Mouse (Mus musculus) adrenal gland, adult 18-20 months (tissue): Measurements from ENCODE around the gene Plch1. TPM values are rescaled to one million over a fixed set of nuclear protein-coding genes. Genes with fewer than 3 reads are reported as not detected.

Source experiments
- DNase-seq, 2 experiments: peaks; one replicate each; pipeline ENCODE4 v3.0.0; 2021 to 2022; ENCODE audit warnings: low spot score in 2 of 2
- total RNA-seq, 2 experiments: library from RNA; stranded (reverse); gene quantifications; 1 replicate in 1 of 2; 2 replicates in 1 of 2; pipeline ENCODE4 v1.2.3; 2021

The Plch1 gene
- total RNA-seq, 2 experiments from 2014 or later, result 0.06 TPM; not detected in 1

GRCm38 (mm10) chr3:63726667-63727342, 172.5 kb downstream of the Plch1 start:
- no peak for DNase-seq

GRCm38 (mm10) chr3:63693694-63694093, 205.6 kb downstream of the Plch1 start:
- DNase-seq, result no peak

GRCm38 (mm10) chr3:63692727-63693126, 206.5 kb downstream of the Plch1 start:
- DNase-seq, result no peak

DNA sequence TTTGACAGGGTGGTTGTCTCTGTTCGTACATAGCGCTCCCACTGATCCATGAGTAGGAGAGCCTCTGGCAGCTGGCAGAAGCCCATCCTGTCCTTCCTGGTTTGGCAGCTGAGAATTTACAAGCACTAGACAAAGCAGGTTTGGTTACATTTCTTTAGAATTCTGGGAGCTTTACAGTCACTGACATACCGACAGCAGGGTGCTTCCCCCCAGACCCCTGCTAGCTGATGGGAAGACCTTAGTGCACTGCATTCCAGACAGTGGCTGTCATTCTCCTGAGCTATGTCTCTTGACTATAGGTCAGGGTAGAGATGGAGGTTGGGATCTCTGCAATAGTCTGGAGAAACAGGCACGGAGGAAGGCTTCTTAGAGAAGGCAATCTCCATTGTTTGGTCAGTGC, 230.5 kb downstream of the Plch1 start:
- no peak for DNase-seq

DNA sequence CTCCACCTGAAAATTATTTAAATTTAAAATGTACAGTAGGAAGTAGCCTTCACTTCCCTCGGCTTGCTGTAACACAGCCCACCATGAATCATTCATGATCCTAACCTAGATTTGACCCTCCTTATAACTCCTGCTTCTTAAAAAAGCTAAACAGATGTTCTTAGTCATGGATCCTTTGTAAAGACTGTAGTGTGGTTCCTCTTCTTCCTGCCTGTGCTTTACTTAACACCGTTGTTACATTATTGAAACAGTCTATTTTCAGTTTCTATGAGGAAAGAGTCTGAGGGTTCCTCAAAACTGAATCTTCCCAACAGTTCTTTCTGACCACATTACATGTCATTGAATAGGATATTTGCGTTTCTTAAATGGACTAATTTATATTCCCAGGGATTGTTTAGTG, 234.0 kb downstream of the Plch1 start:
- DNase-seq, result no peak

DNA sequence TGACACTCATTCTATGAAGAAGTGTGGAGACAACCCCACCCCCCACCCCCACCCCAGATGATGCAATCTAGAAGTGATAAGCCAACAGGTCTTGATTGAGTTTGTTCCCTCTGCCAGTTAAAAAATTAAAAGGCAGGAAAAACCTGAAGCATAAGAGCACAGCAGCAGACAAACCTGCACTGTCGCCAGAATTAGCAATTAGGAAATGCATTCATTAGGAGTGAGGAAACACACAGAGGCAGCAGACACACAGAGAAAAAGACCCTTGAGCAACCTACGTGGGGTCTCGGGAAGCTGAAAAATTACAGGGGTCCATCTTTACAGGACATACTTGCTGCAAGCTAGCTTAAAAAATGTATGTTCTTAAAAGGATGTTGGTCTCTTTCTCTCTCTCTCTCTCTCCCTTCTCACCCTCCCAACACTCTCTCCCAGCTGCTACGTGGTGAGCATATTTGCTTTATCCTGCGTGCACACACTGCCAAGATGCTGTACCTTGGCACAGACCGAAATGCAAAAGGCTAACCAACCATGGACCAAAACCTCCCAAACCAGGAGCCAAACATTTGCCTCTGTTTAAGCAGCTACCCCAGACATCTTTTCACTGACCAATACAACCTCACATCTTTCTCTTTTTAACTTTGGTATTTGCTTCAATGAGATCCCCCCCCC, 234.6 kb downstream of the Plch1 start:
- no peak for DNase-seq

Other genes starting within 250 kb of the Plch1 start
- 1 to 10 TPM; 7.0 to 8.1 TPM for gene E130311K13Rik, start 30.0 kb upstream of the Plch1 start, total RNA-seq
- gene Slc33a1, start 65.3 kb upstream of the Plch1 start, total RNA-seq, result 10 to 100 TPM; 20.3 to 32.5 TPM
- gene Gmps, start 76.6 kb upstream of the Plch1 start, total RNA-seq, result 10 to 100 TPM; 21.6 to 23.4 TPM
- gene Vmn2r1, start 182.1 kb upstream of the Plch1 start, total RNA-seq, result under 1 TPM; 0.10 to 0.22 TPM
- gene Vmn2r2, start 242.5 kb upstream of the Plch1 start, total RNA-seq, result not detected